Mouse (Mus musculus) testis, adult 2 months (tissue): ENCODE measurements around the gene Trim6.

Source experiments
- CTCF ChIP-seq: fragments of 200-500 bp; IDR thresholded peaks from 2 replicates; pipeline ENCODE4 v1.5.1; 2012; ENCODE audit warnings: low read depth, mild to moderate bottlenecking, inconsistent platforms, low read length, moderate library complexity; ENCODE audit not compliant: control insufficient read depth, insufficient read depth, insufficient replicate concordance
- POLR2A ChIP-seq: fragments of 200-500 bp; IDR thresholded peaks from 2 replicates; pipeline ENCODE4 v1.6.1; 2012; ENCODE audit warnings: low read depth, mild to moderate bottlenecking, inconsistent platforms, low read length, moderate library complexity; ENCODE audit not compliant: control insufficient read depth

DNA sequence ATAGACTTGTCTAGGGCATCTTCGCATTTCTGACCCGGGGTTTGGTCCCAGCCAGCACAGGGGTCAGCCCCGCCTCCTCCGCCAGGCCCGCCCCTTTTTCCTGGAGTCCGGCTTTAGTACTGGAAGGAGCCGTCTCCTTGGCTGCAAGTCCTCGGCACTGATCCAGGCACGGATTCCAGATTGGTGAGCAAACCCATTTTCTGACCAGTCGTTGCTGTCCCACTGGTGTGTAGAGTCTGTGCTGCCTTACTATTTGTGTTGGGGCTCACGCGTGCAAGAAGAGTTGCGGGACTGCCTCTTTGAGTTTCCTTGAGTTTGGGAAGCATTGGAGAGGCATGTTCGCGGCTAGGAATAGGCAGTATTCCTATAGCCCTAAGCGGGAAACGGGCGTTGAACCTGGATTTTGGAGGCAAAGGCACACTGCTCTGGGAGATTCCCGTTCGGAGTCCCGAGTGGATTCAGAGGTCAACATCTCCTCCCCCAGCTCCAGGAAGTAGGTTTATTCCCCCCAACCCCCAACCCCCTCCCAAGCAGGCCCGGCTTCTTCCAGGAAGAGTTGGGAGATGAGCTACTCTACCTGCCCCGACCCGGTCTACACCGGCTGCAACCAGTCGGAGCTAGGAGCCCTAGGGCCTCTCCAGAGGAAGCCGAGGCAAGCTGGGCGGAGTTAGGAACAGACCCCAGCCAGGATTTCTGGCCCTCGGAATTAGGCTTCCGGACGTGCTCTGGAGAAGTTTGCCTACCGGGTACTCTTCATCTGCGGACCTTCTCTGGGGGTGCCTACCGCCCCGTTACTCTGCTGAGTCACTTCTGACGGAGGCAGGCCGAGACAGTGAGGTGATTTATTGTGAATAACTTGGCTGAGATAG, at the start of gene Trim6:
- TF ChIP-seq POLR2A (peak; percentile 53; the same call in 1 of the 2 replicates), CTCF (no peak)
